Mouse (Mus musculus): ENCODE results near the gene Mgat2.

GRCm38 (mm10) chr12:69139841-69140240 lies 44.1 kb upstream of the Mgat2 start:
- TF ChIP-seq POLR2A (IDR thresholded peaks at IDR 0.05; ENCODE audit: low read depth, low read length) (no peak), CTCF (conservative IDR thresholded peaks at IDR 0.05; ENCODE audit: insufficient read depth, insufficient read length, low read depth, low read length) (no peak)
